Mouse (Mus musculus): ENCODE results near the gene Atic. TPM values are rescaled to one million over a fixed set of nuclear protein-coding genes. Genes with fewer than 3 reads are reported as not detected.

Gene Atic
- polyA plus RNA-seq (2012; rRNA removed): 28.1 and 29.0 TPM in 2 replicates

DNA sequence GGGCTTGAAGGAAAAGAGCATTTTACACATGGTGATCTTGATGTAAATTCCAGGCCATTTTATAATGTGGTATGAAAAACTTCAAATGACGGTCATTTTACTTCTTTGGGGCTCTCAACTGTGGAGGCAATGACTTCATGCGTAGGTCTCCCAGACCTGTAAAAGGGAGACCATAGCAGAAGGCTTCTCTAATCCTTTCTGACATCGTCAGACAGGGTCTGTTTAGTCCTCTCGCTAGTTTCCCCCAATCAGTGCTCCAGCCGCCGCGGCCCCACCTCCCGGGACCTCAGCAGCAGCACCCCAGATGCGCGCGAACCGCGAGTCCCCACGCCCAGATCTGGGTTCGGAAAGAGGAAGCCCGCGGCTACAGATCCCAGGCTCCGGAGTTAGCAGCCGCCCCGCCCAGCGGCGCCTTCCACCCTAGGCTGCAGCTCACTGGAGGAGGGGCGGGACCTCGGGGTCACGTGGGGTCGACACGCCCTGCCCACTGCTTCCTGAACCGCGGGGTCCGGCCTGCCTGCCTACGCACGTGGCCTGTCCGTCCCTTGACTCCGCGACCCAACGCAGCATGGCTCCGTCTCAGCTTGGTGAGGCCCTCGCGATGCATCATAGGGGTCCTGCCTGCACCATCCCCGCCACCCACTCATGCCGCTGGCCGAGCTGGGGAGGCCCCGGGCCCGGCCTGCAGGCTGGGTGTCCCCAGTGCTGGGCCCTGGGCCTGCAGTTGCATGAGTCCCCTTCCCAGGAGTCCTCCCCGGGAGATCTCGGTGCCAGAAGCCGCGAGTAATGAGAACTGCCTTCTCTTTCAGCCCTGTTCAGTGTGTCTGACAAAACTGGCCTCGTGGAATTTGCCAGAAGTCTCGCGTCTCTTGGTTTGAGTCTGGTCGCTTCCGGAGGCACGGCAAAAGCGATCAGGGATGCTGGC, at the start of gene Atic:
Gene Atic, plus strand, starts transcription at position 463 of the 925 bp plus-strand sequence.
- DNase-seq (ENCODE audit: low read depth): no peak

DNA sequence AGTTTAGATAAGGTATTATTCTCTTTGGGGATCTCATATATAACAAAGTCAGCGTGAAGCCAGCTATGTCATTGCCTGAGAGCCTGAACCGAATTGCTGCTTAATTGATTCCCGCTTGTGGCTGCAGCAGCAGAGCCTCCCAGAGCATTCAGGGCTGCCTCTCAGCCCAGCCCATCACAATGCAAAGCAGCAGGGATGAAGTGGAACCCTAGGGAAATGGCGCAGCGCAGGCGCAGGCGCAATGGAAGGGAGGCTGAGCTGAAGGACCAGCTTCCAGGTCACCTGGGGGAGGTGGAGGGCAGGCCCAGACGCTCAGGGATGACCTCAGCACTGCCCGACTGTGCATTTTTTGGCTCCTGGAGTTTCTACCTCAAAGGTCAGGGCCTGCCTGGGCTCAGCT, 49.7 kb upstream of the Atic start:
- DNase-seq (ENCODE audit: low read depth): no peak

DNA sequence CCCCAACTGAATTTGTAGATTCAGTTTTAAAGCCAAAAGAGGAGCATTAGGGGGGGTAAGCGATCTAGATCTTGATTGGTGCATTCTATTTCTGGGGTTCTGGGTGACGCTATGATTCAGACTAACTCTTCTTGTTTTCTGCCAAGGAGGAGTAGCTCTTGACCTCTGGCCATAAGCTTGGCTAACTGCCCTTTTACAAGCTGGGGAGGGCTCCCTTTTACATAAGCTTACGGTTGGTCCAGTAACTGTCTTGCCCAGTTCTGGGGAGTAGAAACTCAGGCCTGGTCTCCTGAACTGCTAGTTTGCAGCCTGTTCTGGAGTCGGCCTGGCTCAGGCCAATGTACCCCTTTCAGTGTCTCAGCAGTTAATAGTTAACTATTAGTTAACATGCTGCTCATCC, 41.9 kb upstream of the Atic start:
- DNase-seq (ENCODE audit: low read depth): no peak

DNA sequence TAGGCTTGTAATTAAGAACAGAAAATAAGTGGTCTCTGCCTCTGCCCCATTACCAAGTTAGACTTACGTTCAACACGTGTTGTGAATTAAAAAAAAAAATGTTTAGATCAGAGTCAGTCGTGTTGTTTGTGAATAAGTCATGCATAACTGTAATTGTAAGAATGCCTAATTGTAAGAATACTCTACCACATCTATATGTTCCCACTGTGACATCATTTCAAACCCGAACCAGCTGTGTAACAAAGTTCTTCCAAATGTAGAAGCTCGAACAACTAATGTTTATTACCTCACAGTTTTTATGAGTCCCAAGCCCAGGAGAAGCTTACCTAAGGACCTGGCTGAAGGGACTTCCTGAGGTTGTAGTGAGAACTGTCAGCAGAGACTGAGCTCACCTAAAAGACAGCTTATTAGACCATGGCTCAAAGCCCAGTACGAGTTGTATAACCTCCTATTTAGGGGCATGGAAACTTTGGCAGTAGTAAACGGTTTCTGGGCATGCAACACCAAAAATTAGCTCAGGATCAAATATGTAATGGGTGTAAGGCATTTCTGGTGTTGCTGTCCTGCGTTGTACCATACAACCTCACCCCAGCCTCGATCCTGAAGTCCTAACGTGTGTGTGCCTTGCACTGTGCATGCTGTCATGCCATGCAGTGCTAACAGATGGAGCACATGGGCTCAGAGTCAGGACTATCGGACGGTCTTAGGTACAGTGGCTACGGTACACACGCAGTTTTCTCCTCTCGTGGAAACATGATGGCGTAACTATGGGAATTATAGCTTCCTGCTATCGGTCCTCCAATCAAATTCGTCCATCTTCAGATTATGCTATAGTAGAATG, 27.9 kb upstream of the Atic start:
- no peak for DNase-seq (ENCODE audit: low read depth)

DNA sequence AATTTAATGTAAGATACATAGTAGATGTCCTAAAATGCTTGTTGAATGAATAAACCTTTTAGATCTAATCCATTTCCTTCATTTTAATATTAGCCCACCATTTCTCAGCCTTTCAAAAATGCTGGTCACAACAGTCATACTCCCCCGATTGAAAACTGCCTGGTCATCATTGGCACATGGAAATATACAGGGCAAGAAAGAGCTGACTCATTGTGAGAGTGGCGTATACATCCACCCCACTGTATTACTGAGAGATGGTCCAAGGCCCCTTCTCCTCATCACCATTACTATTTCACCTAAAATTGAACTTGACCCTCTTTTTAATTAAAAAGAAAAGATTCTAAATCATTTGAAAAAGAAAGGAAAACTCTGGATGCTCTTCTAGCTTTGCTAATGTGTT, 26.2 kb upstream of the Atic start:
- DNase-seq (ENCODE audit: low read depth): no peak

DNA sequence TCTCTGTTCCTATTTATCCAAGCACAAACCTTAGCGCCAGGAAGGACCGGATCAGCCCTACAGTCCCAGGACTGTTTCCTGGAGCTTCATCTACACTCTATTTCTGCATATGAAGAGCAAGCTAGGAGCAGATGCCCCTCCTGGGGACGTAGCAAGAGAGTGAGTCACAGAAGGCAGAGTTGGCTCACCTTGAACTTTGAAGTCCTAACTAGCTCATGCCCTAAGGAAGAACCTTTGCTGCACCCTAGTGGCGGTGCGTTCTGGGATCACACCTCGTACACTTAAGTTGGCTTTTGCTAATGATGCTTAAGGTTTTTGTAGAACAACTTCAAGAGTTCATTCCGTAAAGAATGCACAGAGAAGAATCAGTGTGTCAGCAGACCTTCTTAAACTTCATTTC, 25.3 kb upstream of the Atic start:
- no peak for DNase-seq (ENCODE audit: low read depth)

DNA sequence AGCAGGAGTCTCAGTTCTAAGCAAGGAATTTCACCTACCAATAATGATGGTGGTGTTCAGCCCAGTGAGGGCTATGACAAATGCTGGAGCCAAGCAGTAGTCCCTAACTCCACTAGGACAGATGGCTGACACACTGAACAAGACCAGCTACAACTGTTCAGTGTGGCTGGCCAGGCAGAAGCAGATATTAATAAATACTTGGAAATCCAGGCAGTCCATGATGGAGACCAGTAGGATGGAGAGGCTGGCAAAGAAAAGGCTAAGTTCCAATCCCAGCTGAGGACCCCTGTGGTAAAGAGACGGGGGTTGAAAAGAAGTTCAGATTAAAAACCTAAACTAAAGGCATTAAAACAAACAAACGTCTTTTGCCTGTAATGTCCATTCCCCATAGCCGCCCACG, 17.3 kb upstream of the Atic start:
- no peak for DNase-seq (ENCODE audit: low read depth)

DNA sequence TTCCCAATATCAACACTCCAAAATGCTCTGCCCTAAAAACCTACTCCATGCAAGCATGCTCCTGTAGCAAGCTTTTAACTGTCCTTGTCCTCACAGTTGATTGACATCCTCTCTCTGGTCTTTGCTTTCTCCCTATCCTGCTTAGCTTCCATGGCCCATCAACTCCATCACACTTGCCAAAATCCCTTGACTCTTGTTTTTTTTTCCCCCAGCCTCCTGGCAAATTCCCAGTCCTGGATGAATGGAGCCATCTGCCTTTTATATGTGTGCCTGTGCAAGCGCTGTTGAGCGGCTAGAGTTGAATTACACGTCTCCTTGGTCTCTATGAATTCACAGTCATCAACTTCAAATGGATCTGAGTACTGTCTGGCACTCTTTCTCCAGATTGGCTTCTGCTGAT, 16.5 kb upstream of the Atic start:
- no peak for DNase-seq (ENCODE audit: low read depth)

DNA sequence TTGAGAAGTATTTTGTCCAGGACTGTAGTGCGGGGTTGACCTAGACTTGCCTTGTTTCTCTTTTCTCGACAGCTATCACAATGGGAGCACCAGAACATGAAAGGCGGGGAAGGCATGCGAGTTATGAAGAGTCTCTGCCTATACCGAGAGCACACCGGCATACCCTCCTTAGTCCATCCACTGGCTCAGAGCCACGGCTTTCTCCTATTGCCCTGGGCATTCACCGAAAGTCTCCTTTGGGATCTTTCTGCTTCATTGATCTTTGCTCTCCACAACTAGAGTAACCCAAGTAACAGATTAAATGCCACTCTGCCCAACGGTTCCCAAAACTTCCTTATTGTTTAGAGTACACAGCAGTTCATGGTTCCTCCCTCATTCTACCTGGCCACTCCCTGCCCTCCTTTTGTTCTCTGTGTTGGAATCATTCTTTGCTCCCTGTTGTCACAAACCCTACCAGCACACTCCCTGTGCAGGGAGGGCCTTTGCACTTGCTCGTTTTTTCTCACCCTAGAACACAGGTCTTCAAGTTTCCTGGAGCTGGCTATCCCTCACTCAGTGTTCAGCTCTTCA, 6.2 kb upstream of the Atic start:
- DNase-seq (ENCODE audit: low read depth): no peak

DNA sequence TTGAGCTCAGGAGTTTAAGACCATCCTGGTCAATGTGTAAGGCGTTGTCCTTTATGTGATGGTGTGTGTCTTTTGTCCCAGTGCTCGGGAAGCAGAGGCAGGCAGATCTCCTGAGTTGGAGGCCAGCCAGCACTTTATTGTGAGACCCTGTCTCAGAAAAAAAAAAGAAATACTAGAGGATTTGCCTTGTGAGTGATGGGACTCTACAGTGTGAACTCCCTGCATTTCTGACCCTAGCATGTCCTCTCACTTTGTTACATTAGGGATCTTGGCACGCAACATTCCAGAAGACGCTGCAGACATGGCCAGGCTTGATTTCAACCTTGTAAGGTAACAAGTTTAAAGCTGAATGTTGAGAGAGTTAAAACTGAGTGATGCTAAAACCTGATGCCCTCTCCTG, 3.7 kb downstream of the Atic start:
- DNase-seq (ENCODE audit: low read depth): no peak

DNA sequence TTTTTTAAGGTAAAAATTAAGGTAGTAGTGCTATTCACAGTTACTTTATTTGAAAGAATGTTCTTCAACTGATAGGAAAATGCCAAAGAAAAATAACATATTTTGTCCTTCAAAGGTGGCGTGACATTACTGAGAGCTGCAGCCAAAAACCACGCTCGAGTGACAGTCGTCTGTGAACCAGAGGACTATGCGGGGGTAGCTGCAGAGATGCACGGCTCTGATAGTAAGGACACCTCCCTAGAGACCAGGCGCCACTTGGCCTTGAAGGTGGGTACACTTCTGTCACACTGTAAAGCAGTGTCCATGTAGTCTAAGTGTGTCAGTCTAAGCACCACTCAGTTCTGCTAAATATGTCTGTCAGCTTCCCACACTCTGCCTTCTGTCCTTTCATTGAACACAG, 7.3 kb downstream of the Atic start:
- no peak for DNase-seq (ENCODE audit: low read depth)

DNA sequence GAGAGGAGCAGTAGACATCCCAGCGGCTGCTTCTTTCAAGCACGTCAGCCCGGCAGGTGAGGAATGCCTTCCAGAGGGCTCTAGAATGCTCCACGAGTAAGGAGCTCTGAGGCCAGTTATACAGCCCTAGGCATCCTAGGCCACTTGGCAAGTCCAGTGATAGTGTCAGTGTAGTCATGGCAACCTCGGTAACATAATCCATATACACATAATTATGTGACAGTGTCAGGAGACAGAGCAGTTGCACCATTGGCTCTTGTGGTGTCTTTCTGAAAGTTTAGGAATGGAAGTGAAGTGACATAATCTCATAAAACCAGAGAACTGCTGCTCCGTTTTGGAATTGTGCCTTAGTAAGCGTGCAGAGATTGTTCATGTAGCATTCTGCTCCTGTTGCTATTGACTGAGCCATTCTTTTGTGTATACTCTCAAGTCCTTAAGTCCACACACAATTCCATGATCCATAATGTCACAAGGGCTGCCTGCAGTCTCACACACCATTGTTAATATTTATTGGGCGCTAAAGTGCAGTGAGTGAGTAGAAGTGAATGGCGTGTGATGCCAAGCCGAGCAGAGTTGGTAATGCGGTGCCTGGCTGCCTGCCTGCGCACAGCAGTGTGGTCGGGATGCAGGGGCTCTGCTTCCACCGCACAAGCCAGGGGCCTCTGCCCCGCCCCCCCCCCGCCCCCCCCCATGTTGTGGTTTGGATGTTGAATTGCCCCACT, 11.1 kb downstream of the Atic start:
- no peak for DNase-seq (ENCODE audit: low read depth)

DNA sequence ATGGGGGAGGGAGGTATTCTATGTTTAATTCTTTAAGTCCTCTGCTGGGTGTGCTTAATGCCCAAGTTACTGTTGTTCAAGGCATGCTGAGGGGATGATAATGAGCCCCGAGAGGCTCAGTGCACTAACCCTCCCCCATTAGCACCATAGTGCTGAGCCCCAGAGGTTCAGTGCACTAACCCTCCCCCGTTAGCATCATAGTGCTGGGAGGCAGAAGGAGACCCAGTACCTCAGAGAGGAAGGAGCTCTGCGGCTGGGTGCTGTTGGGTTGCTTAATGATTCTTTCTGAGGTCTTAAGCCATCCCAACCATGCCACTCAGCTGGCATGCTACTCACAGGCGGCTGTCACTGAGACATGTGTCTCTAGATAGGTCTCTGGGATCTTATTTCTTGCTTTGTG, 13.2 kb downstream of the Atic start:
- no peak for DNase-seq (ENCODE audit: low read depth)

DNA sequence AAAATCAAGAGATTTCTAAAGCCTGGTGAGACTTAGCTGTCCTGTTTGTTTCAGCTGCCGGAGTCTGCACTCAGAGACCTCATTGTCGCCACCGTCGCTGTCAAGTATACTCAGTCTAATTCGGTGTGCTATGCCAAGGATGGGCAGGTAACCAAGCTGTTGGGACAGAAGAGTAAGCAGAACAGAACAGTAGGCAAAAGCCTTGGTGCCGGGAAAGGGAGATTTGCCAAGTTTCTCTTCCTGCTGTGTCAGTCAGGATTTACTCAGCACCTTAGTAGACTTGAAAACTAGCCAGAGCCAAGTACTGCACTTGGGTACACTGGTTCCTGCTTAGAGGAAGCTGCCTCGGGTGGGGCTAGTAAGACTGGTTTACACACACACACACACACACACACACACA, 19.0 kb downstream of the Atic start:
- DNase-seq (ENCODE audit: low read depth): no peak

DNA sequence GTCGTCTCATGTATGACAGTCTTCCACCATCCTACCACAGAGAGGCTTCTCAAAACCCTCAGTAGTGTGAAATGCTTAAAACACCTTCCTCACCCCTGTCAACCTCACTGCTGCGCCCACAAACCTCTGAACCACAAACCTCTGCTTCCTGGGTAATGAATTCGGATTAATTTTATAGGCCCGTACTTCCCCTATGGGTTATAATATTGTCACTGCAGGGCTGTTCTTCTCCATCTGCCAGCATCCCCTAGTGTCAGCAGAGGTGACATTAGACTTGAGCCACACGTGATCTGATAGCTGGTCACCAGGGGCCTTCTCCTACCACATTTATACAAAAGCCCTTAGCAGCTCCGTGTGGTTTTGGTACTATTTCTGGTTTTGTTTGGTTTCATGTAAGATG, 19.9 kb downstream of the Atic start:
- no peak for DNase-seq (ENCODE audit: low read depth)

DNA sequence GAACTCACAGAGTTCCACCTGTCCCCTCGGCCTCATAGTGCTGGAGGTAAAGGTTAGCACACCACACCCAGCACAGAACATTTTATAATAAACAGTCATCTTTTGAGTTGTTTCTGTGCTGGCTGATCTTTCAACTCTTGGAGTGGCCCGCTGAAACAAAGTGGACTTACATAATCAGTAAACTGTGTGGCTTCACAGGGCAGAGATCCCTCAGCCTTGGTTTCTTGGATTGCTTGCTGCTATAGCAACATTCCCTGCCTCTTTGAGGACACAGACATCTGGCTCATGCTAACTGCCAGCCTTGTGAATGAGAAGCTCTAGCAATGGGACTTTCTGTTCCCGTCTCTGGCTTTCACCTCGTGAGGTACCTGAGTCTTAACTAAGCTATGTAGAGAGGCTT, 22.6 kb downstream of the Atic start:
- DNase-seq (ENCODE audit: low read depth): no peak

DNA sequence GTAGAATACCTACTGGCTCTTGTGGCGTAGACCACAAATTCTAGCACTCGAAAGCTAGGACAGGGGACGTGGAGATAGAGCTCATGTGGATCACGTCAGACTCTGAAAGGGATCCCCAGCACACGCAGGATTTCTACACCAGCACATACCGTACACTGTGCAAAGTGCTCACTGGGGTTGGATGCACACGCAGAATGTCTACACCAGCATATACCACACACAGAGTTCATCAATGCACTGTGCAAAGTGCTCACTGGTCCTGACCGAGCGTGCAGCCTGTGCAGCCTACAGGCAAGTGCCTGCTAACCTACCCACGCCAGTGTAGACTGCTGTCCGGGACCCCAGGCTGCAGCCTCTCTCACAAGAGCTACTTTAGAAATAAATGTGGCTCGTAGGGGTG, 23.5 kb downstream of the Atic start:
- no peak for DNase-seq (ENCODE audit: low read depth)

DNA sequence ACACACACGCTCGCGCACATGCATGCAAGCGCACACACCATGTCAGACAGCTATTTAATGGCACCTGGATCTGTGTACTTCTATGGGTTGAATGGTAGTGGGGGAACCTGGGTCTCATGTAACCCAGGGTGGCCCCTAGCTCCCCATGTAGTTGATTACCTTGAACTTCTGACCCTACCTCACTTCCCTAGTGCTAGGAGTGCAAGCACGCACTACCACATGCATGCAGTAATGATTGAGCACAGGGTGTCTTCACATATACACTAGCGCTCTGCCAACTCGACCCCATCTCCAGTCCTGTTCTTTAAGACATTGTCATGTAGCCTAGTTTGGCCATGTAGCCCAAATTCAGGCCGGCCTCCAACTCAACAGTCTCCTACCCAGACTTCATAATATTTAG, 26.4 kb downstream of the Atic start:
- no peak for DNase-seq (ENCODE audit: low read depth)

DNA sequence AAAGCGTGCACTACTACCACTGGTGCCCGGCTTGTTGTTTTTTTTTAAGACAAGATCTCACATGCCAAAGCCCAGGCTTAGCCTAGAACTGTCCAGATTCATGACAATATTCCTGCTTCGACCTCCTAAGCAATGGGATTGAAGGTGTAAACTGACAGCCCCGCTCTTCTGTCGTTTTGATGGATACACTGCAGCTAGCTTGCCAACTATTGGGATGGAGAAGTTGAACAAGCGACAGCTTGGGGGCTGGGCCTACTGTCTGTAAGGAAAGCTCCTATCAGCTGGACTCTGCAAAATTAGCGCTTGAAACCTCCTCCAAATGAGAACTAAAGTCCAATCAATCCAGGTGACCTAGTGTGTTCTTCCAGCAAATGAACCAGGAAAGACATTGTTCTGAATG, 26.9 kb downstream of the Atic start:
- no peak for DNase-seq (ENCODE audit: low read depth)

DNA sequence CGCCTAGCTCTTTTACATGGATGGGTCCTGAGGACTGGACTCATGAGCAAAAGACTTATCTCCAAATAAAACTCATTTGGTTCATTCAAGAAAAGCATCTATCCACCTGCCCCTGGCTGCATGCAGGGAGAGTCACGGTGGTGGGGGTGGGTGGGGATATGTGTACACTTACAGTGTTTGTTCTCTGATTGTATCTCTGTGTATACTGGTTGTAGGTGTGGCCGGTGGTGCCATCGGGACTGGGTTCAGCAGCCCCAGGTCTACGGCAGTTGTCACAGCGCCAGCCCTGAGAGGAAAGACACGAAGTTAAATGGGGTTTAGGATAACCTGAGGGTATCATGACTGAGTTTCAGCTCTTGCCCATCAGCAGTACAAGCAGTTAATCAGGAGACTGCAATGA, 29.7 kb downstream of the Atic start:
- DNase-seq (ENCODE audit: low read depth): no peak

DNA sequence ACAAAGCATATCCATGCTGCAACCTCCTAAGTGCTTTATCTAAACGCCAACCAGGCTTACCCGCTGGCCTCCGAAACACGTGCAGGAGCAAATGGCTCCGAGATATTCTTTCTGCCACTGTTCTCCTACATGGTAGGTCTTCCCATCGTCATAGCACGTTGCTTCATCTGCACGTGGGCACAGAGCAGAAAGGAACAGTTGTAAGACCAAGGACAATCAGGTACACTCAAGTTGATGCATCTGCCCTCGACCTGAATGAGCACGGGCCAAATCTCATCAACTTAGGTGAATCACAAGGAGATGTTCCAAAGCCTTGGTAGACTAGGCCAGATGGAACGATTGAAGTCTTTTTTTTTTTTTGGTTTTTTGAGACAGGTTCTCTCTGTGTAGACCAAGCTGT, 33.1 kb downstream of the Atic start:
- DNase-seq (ENCODE audit: low read depth): no peak

DNA sequence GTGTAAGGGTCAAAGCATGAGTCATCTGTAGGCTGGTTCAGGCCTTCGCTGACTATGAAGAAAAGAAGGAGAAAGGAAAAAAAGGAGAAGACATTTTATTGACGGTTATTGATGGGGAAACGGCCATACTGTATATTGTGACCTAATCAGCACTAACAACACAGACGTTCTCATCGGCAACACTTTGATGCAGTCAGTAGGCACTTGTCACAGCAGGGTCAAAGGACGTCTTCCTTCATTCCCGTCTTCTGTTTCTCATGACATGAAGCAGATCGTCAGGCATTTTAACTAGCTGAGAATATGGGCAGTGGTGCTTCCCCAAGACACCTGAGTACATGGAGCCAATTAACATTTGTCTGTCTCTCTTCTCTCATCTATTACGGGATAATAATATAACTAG, 36.2 kb downstream of the Atic start:
- no peak for DNase-seq (ENCODE audit: low read depth)

Measured in gonadal fat pad, adult 2 months (tissue).